Mouse (Mus musculus) Muller cell, postnatal 12 days (primary cell): ENCODE measurements around the gene Lrp2bp.
A peak's percentile ranks its signal among the peaks of the same experiment; 100 is the strongest.

ENCODE experiments used
- DNase-seq: peaks from one replicate; pipeline ENCODE4 v3.0.0-alpha.2; 2015; ENCODE audit errors: inconsistent ontology term

Lrp2bp gene

DNA sequence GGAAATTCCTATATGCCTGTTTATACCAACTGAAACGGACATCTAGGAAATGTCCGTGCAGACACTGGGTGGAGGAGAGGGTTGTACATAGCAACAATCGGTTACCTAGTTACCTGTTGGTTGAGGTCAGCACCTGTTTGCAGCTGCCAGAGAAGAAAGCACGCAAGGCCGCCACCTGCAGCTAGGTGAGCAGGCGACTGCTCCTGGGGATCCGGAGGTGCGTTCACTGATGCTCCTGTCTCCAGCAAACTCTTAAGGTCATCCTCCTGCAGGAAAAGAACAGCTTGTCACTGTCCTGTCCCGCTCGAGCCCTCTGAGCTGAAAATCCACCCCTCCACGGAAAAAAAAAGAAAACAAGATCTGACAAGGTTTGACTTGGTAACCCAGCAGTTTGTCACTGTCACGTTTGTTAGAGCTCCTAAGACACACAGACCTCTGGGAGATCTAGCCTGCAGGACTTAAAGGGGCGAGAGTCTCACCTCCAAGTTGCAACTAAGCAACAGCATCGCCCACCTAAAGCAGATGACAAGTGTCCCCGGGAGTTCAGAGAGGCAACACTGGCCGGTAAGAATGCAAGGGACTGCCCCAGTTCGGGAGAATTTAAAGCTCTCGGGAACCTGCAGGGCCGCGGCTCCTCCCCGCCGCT lies at the start of gene Lrp2bp:
Gene Lrp2bp (plus strand): TSS at position 166 of the 646 bp plus-strand sequence.
- DNase-seq: no peak

GRCm38 (mm10) chr8:45950622-45951021 lies 48.5 kb upstream of the Lrp2bp start:
- no peak for DNase-seq

DNA sequence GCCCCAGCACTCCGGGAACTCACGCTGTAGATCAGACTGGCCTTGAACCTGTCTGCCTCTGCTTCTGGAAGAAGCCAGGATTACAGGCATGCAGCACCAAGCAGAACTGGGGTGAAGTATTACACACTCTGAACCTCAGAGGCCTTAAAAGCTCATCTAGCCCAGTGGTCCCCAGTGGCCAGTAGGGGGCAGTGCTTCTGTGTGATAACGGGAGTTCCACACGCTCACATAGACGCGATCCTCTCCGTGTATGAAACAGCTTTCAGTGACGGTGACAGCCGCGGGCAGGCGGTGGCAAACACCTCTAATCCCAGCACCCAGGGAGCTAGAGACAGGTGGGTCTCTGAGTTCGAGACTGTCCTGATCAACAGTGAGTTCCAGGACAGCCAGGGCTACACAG lies 28.2 kb upstream of the Lrp2bp start:
- DNase-seq: no peak

- peak; percentile 60 for DNase-seq
These were observed 25.1 kb upstream of the Lrp2bp start for GRCm38 (mm10) chr8:45973988-45974505.

DNA sequence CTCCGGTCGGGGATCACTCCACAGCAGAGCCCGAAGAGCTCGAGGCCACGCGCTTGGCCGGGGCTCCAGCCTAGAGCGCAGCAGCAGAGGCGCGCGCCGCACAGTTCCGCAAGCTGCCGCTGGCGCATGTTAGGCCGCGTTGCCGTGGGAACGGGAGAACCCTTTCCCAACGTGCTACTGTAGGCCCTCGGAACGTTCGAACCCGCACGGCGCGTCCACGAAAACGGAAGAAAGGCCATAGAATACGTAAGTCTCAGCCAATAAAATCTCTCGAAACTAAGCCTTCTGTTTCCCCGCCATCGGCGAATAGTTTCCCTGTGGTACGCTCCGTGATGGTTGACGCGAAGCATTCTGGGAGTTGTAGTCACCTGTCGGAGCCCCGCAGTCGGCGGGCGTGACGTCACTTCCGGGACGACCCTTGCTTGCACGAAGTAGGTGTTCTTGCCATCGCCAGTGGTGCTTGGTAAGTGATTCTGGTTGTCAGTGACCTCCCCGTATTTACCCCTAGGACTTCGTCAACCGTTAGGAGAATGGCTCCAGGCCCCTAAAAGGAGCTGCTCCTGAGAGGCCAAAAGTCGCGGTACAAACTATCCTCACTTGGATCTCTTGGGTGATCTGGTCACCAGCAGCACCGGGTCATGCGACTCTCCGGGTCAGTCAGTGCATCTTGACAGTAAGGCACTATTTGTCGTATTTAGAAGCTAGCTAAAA lies 23.8 kb upstream of the Lrp2bp start, which contains the start of the genes 1700029J07Rik and Ufsp2:
Gene 1700029J07Rik (minus strand): TSS at position 127 of the 711 bp plus-strand sequence.
Gene Ufsp2 (plus strand): TSS at position 403 of the 711 bp plus-strand sequence.
- DNase-seq: peak; percentile 97

GRCm38 (mm10) chr8:45975837-45976468 lies 23.1 kb upstream of the Lrp2bp start:
- no peak for DNase-seq

DNA sequence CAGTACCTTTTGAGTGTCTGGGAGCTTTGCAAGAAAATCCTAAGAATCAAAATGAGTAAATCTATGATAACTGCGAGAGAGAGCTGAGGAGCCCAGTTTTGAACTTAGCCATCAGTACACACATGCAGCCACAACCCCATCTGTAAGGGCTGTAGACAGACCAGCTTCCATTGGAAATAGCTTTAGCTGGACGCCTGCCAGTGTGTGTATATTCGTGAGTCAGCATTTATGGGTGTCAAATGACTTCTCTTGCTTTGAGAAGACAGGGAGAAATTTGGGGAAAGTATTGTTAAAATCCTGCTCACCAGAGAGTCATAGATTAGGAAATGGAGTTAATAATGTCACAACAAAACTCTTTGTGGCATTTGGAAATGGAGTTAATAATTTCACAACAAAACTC lies 12.4 kb upstream of the Lrp2bp start:
- DNase-seq: no peak

DNA sequence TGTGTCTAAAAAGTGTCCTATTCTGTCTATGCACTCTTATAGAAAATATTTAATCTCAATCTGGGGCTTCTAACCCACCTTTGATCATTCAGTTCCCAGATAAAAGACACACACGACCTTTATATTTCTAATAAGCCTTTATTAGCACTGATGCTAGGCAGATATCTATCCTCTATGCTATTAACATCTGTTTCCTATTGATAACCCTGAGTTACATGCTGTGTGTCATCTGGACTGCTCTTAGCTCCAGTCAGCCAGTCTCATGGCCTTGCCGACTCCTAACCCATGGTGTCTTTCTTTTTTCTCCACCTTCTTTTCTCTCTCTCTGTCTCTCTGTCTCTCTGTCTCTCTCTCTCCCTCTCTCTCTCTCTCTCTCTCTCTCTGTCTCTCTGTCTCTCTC lies 10.9 kb upstream of the Lrp2bp start:
- no peak for DNase-seq

DNA sequence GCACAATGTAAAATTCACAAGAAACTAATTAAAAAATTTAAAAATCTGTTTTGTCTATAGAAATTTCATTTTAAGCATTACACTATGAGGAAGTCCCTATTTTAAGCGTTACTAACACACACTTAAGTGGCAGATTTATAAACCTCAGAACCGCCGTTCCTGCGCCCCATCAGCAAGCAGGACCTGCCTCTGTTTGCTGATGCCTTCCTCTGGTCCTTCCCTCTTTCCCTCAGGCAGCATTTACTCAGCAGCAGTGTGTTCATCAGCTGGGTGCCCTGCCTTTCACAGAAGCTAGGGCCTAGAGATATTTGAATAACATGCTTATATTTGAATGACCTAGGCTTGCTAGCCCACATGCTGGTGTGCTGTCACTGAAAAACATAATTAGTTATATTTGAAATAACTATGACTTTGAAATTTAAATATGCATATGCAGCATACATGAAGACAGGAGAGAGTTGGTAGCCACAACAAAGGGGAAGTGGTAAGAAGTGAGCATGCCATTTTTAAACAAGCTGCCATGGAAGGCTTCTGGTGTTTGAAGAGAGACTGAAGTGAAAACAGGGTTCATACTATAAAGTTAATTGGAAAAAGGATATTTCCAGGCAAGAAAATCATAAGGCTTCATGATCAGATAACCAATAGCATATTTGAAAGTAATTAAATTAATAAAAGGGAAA lies 8.3 kb upstream of the Lrp2bp start:
- DNase-seq: no peak

DNA sequence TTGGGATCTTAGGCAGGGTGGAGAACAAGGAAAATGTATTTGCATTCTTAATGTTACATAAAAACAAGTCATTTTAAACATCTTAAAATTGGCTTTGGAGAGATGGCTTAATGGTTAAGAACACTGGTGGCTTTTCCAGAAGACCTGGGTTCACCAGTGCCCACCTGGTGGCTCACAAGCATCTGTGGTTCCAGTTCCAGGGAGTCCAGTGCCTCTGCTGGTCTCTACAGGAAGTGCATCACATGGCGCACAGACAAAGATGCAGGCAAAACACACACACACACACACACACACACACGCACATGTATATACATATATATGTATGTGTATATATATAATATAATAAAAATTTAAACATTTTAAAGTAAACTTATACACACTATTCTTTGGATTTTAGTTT lies 5.0 kb upstream of the Lrp2bp start:
- no peak for DNase-seq

DNA sequence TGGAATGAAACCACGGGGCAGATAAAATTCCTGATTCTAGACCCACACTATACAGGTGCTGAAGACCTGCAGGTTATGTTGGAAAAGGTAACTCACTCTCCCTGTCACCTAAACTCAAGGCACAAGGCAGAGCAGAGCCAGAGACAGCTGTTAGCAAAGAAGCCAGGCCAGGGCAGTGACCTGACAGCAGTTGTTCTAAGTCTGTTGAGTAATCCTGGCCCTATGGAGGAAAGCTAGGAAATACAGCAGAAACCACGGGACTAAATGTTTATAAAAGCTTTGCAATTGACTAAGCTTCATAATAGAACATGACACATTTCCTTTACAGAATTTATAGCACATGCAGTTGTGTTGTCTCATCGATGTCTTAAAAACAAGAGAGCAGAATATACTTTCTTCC lies 3.5 kb upstream of the Lrp2bp start:
- no peak for DNase-seq

GRCm38 (mm10) chr8:45998228-45998627 lies 875 bp upstream of the Lrp2bp start:
- no peak for DNase-seq

DNA sequence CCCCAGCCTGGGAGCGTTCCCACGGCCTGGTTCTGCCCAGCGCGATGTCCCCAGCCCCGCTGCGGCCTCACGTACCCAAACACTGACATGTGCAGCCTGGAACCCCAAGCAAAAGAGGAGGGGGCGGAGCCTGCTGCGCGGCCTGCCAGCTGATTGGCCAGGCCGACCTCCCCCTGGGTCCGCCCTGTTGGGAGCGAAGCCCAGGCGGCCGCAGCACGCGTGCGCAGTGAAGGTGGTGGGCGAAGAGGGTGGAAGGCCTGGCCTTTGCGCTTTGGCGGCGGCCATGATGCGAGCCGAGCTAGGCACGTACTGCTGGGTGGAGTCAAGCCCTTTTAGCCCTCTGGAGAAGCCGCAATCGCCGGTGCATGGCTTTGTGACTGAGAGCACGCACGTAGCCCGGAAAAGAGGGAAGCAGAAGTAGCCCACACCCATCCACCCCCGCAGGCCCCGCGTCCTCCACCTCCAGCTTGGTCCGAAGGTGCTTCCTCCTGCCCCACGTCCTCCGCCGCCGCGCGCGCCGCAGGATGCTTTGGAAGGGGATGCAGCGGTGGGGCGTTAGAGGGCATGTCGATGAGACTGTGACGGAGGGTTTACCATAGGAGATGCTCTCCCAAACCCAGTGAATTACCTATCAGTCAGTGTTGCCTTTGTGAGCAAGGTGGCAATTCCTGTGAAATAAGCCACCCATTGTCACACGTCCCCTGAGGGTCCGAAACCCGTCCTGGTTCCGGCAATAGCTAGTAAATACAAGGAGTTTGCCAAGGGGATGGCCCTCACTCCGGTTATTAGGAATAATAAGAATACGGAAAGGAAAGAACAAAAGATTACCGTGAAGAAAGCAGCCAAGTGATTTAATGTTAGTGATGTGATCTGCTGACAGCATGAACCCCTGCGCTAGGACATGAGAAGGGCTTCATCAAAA lies 942 bp downstream of the Lrp2bp start:
- DNase-seq: peak; percentile 99

DNA sequence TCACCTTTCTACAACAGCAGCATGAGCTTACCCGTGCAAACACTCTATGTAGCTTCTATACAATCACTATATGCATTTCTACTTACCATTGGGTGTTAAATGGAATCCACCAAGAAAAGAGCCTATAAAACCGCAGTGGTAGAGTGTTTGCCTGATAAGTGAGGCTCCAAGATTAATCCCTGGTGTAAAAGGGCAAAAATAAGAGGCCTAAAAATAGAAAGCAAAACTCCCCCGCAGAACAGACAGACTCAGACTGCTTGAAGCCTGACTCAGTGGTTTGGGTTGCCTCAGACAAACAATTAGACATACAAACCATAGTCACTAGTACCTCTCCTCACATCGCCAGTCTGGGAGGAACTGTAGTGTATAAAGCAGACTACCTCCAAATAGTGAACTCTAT lies 6.5 kb downstream of the Lrp2bp start, which contains the start of gene Ankrd37:
Gene Ankrd37 (minus strand): TSS at position 112 of the 400 bp plus-strand sequence.
- no peak for DNase-seq

GRCm38 (mm10) chr8:46007050-46007672 lies 8.1 kb downstream of the Lrp2bp start:
- DNase-seq: no peak

GRCm38 (mm10) chr8:46010306-46010705 lies 11.2 kb downstream of the Lrp2bp start:
- peak; percentile 49 for DNase-seq

GRCm38 (mm10) chr8:46010746-46011680 lies 11.9 kb downstream of the Lrp2bp start:
- DNase-seq: peak; percentile 24

DNA sequence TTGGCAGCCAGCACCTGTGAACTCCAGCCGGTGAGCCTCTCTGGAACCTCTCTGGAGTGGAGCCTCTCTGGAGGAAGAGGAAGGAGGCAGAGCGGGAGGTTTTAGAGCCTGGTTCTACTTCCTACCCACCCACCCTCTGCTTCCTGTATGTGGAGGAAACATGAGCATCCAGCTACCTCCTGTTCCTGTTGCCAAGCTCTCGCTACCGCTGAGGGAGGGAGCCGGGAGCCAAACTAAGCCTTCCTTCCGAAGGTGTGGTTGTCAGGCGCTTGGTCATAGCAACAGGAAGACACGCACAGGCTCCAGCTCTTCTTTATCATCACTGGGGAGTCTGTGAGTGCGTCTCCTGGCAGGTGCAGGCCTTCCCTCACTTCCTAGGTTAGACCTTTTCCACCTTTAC lies 23.1 kb downstream of the Lrp2bp start:
- DNase-seq: no peak

GRCm38 (mm10) chr8:46022758-46023157 lies 23.7 kb downstream of the Lrp2bp start:
- DNase-seq: no peak
